In the genomic region with DNA sequence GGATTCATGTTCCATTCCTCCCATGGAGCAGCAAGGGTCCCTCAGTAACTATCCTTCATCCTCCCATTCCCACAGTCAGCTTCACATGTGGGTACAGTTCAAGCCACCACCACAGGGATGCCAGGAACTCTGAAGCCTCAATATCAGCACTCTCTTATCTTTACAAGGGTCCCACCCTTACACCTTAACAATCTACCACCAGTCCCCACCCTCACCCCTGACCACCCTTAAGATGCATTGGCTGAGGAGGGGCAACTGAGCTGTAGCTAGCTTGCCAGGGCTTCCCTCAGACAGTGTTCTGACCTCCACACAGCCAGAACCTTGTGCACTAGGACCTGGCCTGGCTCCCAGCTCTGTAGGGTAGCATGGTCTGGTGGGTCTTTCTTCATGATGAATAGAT, we compare ENCODE assay signal across 22 mouse cellular contexts. TPM values are rescaled to one million over a fixed set of nuclear protein-coding genes. Genes with fewer than 3 reads are reported as not detected.
DNase-seq lines count a peak whose midpoint lies in the region; ATAC-seq and TF ChIP-seq lines count a peak whose summit lies in the region.
"Had no signal": no experiment of that assay in that cellular context is flagged by ENCODE, and none has a peak within 500 bp of the region (broad histone marks: within the 10 kb centered on the region; RNA-seq: fewer than 3 reads in every experiment).

No protein-coding gene starts in this region.

- no peak overlapping the region for H3K4me3 ChIP-seq in intestine, embryonic 15.5 days (replicated peaks)
- H3K4me3 ChIP-seq in intestine, postnatal 0 days (ENCODE audit: low read depth, low read length): no peak overlapping the region
- no peak overlapping the region for H3K4me3 ChIP-seq in intestine, embryonic 16.5 days (ENCODE audit: low read length)
- H3K4me3 ChIP-seq: embryonic facial prominence, embryonic 13.5 days; embryonic facial prominence, embryonic 15.5 days; erythroblast, embryonic 14.5 days; forebrain, embryonic 10.5 days; forebrain, embryonic 12.5 days; forebrain, embryonic 15.5 days had no signal

- no peak for ATAC-seq in intestine, embryonic 15.5 days
- no peak for ATAC-seq in intestine, postnatal 0 days
- no peak for ATAC-seq in intestine, embryonic 16.5 days
- ATAC-seq: activated CD4-positive, CD25-positive, alpha-beta regulatory T cell, adult 4 months; forebrain, embryonic 15.5 days; forebrain, postnatal 0 days; Patski had no signal

- no peaks in the 10 kb centered on the region for H3K27me3 ChIP-seq in intestine, embryonic 15.5 days (replicated peaks)
- H3K27me3 ChIP-seq in intestine, postnatal 0 days (replicated peaks; ENCODE audit: control insufficient read depth, insufficient read depth, low read length): no peaks in the 10 kb centered on the region
- H3K27me3 ChIP-seq in intestine, embryonic 16.5 days (replicated peaks; ENCODE audit: control insufficient read depth, insufficient read depth, low read length): no peaks in the 10 kb centered on the region
- H3K27me3 ChIP-seq: embryonic facial prominence, embryonic 13.5 days; embryonic facial prominence, embryonic 15.5 days; forebrain, embryonic 12.5 days; forebrain, embryonic 15.5 days; Patski had no signal

- no peak overlapping the region for H3K9ac ChIP-seq in intestine, embryonic 15.5 days
- H3K9ac ChIP-seq in intestine, postnatal 0 days (ENCODE audit: low read depth, low read length): no peak overlapping the region
- H3K9ac ChIP-seq in intestine, embryonic 16.5 days (ENCODE audit: low read depth, low read length): no peak overlapping the region
- H3K9ac ChIP-seq: embryonic facial prominence, embryonic 13.5 days; embryonic facial prominence, embryonic 15.5 days; forebrain, embryonic 12.5 days; forebrain, embryonic 15.5 days; forebrain, postnatal 0 days had no signal

- peak overlapping the region; percentile 49; the same call in 1 of the 2 replicates for H3K27ac ChIP-seq in intestine, embryonic 15.5 days
- no peak overlapping the region for H3K27ac ChIP-seq in intestine, postnatal 0 days (ENCODE audit: low read depth, low read length)
- H3K27ac ChIP-seq in intestine, embryonic 16.5 days (ENCODE audit: low read length): peak overlapping the region; percentile 71
- H3K27ac ChIP-seq: embryonic facial prominence, embryonic 13.5 days; embryonic facial prominence, embryonic 15.5 days; forebrain, embryonic 12.5 days; forebrain, embryonic 15.5 days had no signal

- H3K4me1 ChIP-seq in intestine, embryonic 15.5 days (replicated peaks): peaks cover 39% of the 10 kb centered on the region
- peaks cover 9% of the 10 kb centered on the region for H3K4me1 ChIP-seq in intestine, postnatal 0 days (replicated peaks; ENCODE audit: control insufficient read depth, insufficient read depth, low read length)
- H3K4me1 ChIP-seq in intestine, embryonic 16.5 days (ENCODE audit: control insufficient read depth, insufficient read depth, low read length): peaks cover 49% of the 10 kb centered on the region
- H3K4me1 ChIP-seq: embryonic facial prominence, embryonic 13.5 days; embryonic facial prominence, embryonic 15.5 days; forebrain, embryonic 10.5 days; forebrain, embryonic 12.5 days; forebrain, embryonic 15.5 days had no signal

- peak; percentile 66 for DNase-seq in adipocyte (ENCODE audit: low spot score)
- DNase-seq in layer of hippocampus, adult 9-10 months (ENCODE audit: low spot score): no peak
- no peak for DNase-seq in layer of hippocampus, postnatal 36 days
- DNase-seq: cerebellum, adult 11-12 months; cerebellum, adult 2 months; cerebellum, adult 9-10 months; cerebellum, postnatal 36 days; embryo, embryonic 11 days; forebrain, postnatal 0 days had no signal

- no peak for TF ChIP-seq CTCF in intestine, postnatal 0 days (IDR thresholded peaks at IDR 0.05; ENCODE audit: low read depth)

- H3K4me2 ChIP-seq in intestine, embryonic 15.5 days (replicated peaks): no peak overlapping the region
- no peak overlapping the region for H3K4me2 ChIP-seq in intestine, postnatal 0 days (replicated peaks; ENCODE audit: low read depth)
- H3K4me2 ChIP-seq in intestine, embryonic 16.5 days (ENCODE audit: low read depth, low read length): no peak overlapping the region
- H3K4me2 ChIP-seq: embryonic facial prominence, embryonic 13.5 days; embryonic facial prominence, embryonic 15.5 days; forebrain, embryonic 12.5 days; forebrain, embryonic 15.5 days had no signal

- no peaks in the 10 kb centered on the region for H3K36me3 ChIP-seq in intestine, embryonic 15.5 days
- peaks cover 53% of the 10 kb centered on the region for H3K36me3 ChIP-seq in intestine, postnatal 0 days (ENCODE audit: control insufficient read depth, insufficient read depth)
- H3K36me3 ChIP-seq in intestine, embryonic 16.5 days (ENCODE audit: control insufficient read depth, insufficient read depth, low read length): no peaks in the 10 kb centered on the region
- H3K36me3 ChIP-seq: embryonic facial prominence, embryonic 13.5 days; embryonic facial prominence, embryonic 15.5 days; forebrain, embryonic 10.5 days; forebrain, embryonic 12.5 days; forebrain, embryonic 15.5 days; G1E had no signal

- no peaks in the 10 kb centered on the region for H3K9me3 ChIP-seq in intestine, embryonic 15.5 days
- H3K9me3 ChIP-seq in intestine, postnatal 0 days (ENCODE audit: control insufficient read depth): no peaks in the 10 kb centered on the region
- no peaks in the 10 kb centered on the region for H3K9me3 ChIP-seq in intestine, embryonic 16.5 days (ENCODE audit: control insufficient read depth, low read length)
- H3K9me3 ChIP-seq: embryonic facial prominence, embryonic 13.5 days; embryonic facial prominence, embryonic 15.5 days; forebrain, embryonic 10.5 days; forebrain, embryonic 12.5 days; forebrain, embryonic 15.5 days; G1E had no signal

RNA-seq across cellular contexts. Expression of gene Sh3tc1, which starts 20.4 kb away (rescaled TPM):
- 16.0 and 17.8 TPM in 2 replicates for polyA plus RNA-seq in intestine, embryonic 15.5 days (2015; fragmentation: Nextera tagmentation; extraction: Ambion mirVana)
- polyA plus RNA-seq in intestine, postnatal 0 days (2015; fragmentation: Nextera tagmentation; extraction: Ambion mirVana): 18.3 and 18.7 TPM in 2 replicates
- 18.4 and 20.5 TPM in 2 replicates for polyA plus RNA-seq in intestine, embryonic 16.5 days (2015; fragmentation: Nextera tagmentation; extraction: Ambion mirVana)
- 1 to 10 TPM; 1.6 to 2.7 TPM for total RNA-seq in layer of hippocampus, postnatal 36 days (2021)

RNA-seq across cellular contexts. Expression of gene Ablim2, which starts 38.3 kb away (rescaled TPM):
- 3.7 and 4.1 TPM in 2 replicates for polyA plus RNA-seq in intestine, embryonic 15.5 days (2015; fragmentation: Nextera tagmentation; extraction: Ambion mirVana)
- 1.9 and 2.0 TPM in 2 replicates for polyA plus RNA-seq in intestine, postnatal 0 days (2015; fragmentation: Nextera tagmentation; extraction: Ambion mirVana)
- 5.4 and 5.7 TPM in 2 replicates for polyA plus RNA-seq in intestine, embryonic 16.5 days (2015; fragmentation: Nextera tagmentation; extraction: Ambion mirVana)
- total RNA-seq in layer of hippocampus, postnatal 36 days (2021): 100 to 1,000 TPM; 128 to 145 TPM
- total RNA-seq: common myeloid progenitor, adult 5-6 weeks had no signal
- polyA plus RNA-seq: erythroblast, embryonic 14.5 days; forebrain, embryonic 10.5 days; G1E had no signal

RNA-seq across cellular contexts. Expression of gene Htra3, which starts 39.8 kb away (rescaled TPM):
- polyA plus RNA-seq in intestine, embryonic 15.5 days (2015; fragmentation: Nextera tagmentation; extraction: Ambion mirVana): 47.2 and 48.2 TPM in 2 replicates
- 24.5 and 25.5 TPM in 2 replicates for polyA plus RNA-seq in intestine, postnatal 0 days (2015; fragmentation: Nextera tagmentation; extraction: Ambion mirVana)
- 53.5 and 58.1 TPM in 2 replicates for polyA plus RNA-seq in intestine, embryonic 16.5 days (2015; fragmentation: Nextera tagmentation; extraction: Ambion mirVana)
- total RNA-seq in layer of hippocampus, postnatal 36 days (2021): 1 to 10 TPM; 3.8 to 7.3 TPM
- total RNA-seq: common myeloid progenitor, adult 5-6 weeks; G1E had no signal
- polyA plus RNA-seq: activated CD4-positive, CD25-positive, alpha-beta regulatory T cell, adult 4 months; erythroblast, embryonic 14.5 days; G1E had no signal
